Mouse (Mus musculus) hindbrain, embryonic 13.5 days (tissue): Measurements from ENCODE around the gene Kctd20. TPM values are rescaled to one million over a fixed set of nuclear protein-coding genes. Genes with fewer than 3 reads are reported as not detected.

Source experiments
- ATAC-seq: fragments of 200-750 bp; cut with Nextera tagmentation; 2 replicates; pipeline ENCODE4 v1.8.0; 2017; ENCODE audit warnings: moderate TSS enrichment; ENCODE audit not compliant: low FRiP score
- H3K27ac ChIP-seq: fragments of 300-500 bp; sonication (generic); 2 replicates; pipeline ENCODE4 v1.5.1; 2015; ENCODE audit warnings: inconsistent platforms, mild to moderate bottlenecking, moderate library complexity
- H3K27me3 ChIP-seq: fragments of 300-500 bp; sonication (generic); 2 replicates; pipeline ENCODE4 v1.6.1; 2015; ENCODE audit warnings: mild to moderate bottlenecking, inconsistent platforms
- H3K36me3 ChIP-seq: fragments of 300-500 bp; sonication (generic); 2 replicates; pipeline ENCODE4 v1.6.1; 2015; ENCODE audit warnings: mild to moderate bottlenecking, inconsistent platforms
- H3K4me1 ChIP-seq: fragments of 300-500 bp; sonication (generic); replicated peaks from 2 replicates; pipeline ENCODE4 v1.6.1; 2015; ENCODE audit warnings: inconsistent platforms
- H3K4me2 ChIP-seq: fragments of 300-500 bp; sonication (generic); 2 replicates; pipeline ENCODE4 v1.6.1; 2015; ENCODE audit warnings: inconsistent platforms, mild to moderate bottlenecking, moderate library complexity
- H3K4me3 ChIP-seq: fragments of 300-500 bp; sonication (generic); 2 replicates; pipeline ENCODE4 v1.5.1; 2015; ENCODE audit warnings: mild to moderate bottlenecking, inconsistent platforms
- H3K9ac ChIP-seq: fragments of 300-500 bp; sonication (generic); 2 replicates; pipeline ENCODE4 v1.6.1; 2015; ENCODE audit warnings: mild to moderate bottlenecking, inconsistent platforms
- H3K9me3 ChIP-seq: fragments of 300-500 bp; sonication (generic); 2 replicates; pipeline ENCODE4 v1.6.1; 2016; ENCODE audit warnings: inconsistent platforms
- WGBS: fragments of 180-500 bp; shearing (Covaris S2); methylation state at CpG from one replicate; pipeline ENCODE4 v1.1.7; 2015; 5-methylcytosine and 5-hydroxymethylcytosine counted together
- polyA plus RNA-seq: library from polyadenylated mRNA; unstranded; fragments of >200 nt; fragmentation: Nextera tagmentation; extraction: Ambion mirVana; gene quantifications from 2 replicates; pipeline ENCODE4 v1.2.1, GENCODE M21; 2015

Kctd20 gene
- polyA plus RNA-seq, 1 experiment from 2014 or later: 96.0 TPM

GRCm38 (mm10) chr17:28922096-28922495 is 29.7 kb upstream of the Kctd20 start:
- H3K27me3 ChIP-seq: no peaks in the 10 kb centered on the region
- no peak overlapping the region for H3K9ac ChIP-seq
- no peaks in the 10 kb centered on the region for H3K9me3 ChIP-seq
- WGBS: 80% methylated on average over 6 of the region's 6 CpGs
- no peak for ATAC-seq
- no peak overlapping the region for H3K4me2 ChIP-seq
- no peak overlapping the region for H3K4me3 ChIP-seq
- no peaks in the 10 kb centered on the region for H3K36me3 ChIP-seq
- H3K27ac ChIP-seq: no peak overlapping the region
- peaks cover 3% of the 10 kb centered on the region; the same call in 1 of the 2 replicates for H3K4me1 ChIP-seq

- H3K4me1 ChIP-seq: peaks cover 7% of the 10 kb centered on the region
- no peak for ATAC-seq
- 78% methylated on average over 8 of the region's 8 CpGs for WGBS
Measured at GRCm38 (mm10) chr17:28924957-28925595, 26.7 kb upstream of the Kctd20 start.

GRCm38 (mm10) chr17:28926380-28926779 is 25.4 kb upstream of the Kctd20 start:
- Histone ChIP-seq H3K9me3 (no peaks in the 10 kb centered on the region), H3K36me3 (no peaks in the 10 kb centered on the region), H3K27ac (no peak overlapping the region), H3K9ac (no peak overlapping the region), H3K27me3 (no peaks in the 10 kb centered on the region), H3K4me3 (no peak overlapping the region), H3K4me1 (peaks cover 16% of the 10 kb centered on the region), H3K4me2 (no peak overlapping the region)
- ATAC-seq: no peak
- 15% methylated on average over 13 of the region's 13 CpGs for WGBS

More at GRCm38 (mm10) chr17:28924957-28925595, 26.7 kb upstream of the Kctd20 start:
- Histone ChIP-seq H3K27ac (no peak overlapping the region), H3K36me3 (no peaks in the 10 kb centered on the region), H3K9me3 (no peaks in the 10 kb centered on the region), H3K4me3 (no peak overlapping the region), H3K9ac (no peak overlapping the region), H3K4me2 (no peak overlapping the region), H3K27me3 (no peaks in the 10 kb centered on the region)

GRCm38 (mm10) chr17:28926866-28927635 is 24.7 kb upstream of the Kctd20 start:
- no peak overlapping the region for H3K4me2 ChIP-seq
- H3K36me3 ChIP-seq: no peaks in the 10 kb centered on the region
- no peak for ATAC-seq
- no peak overlapping the region for H3K27ac ChIP-seq
- H3K9ac ChIP-seq: no peak overlapping the region
- H3K4me1 ChIP-seq: peaks cover 16% of the 10 kb centered on the region
- H3K27me3 ChIP-seq: no peaks in the 10 kb centered on the region
- 52% methylated on average over 15 of the region's 15 CpGs for WGBS
- H3K9me3 ChIP-seq: no peaks in the 10 kb centered on the region
- no peak overlapping the region for H3K4me3 ChIP-seq

- Histone ChIP-seq H3K36me3 (no peaks in the 10 kb centered on the region), H3K4me3 (no peak overlapping the region), H3K27ac (no peak overlapping the region), H3K4me2 (no peak overlapping the region), H3K27me3 (no peaks in the 10 kb centered on the region), H3K4me1 (peaks cover 16% of the 10 kb centered on the region), H3K9me3 (no peaks in the 10 kb centered on the region), H3K9ac (no peak overlapping the region)
- 82% methylated on average over 9 of the region's 9 CpGs for WGBS
- ATAC-seq: no peak
Measured at GRCm38 (mm10) chr17:28928004-28928403, 23.7 kb upstream of the Kctd20 start.

GRCm38 (mm10) chr17:28929369-28929768 is 22.4 kb upstream of the Kctd20 start:
- peaks cover 16% of the 10 kb centered on the region for H3K4me1 ChIP-seq
- no peak overlapping the region for H3K4me3 ChIP-seq
- H3K9me3 ChIP-seq: no peaks in the 10 kb centered on the region
- no peak overlapping the region for H3K27ac ChIP-seq
- 89% methylated on average over 4 of the region's 4 CpGs for WGBS
- ATAC-seq: no peak
- no peaks in the 10 kb centered on the region for H3K36me3 ChIP-seq
- no peak overlapping the region for H3K9ac ChIP-seq
- H3K27me3 ChIP-seq: no peaks in the 10 kb centered on the region
- H3K4me2 ChIP-seq: no peak overlapping the region

GRCm38 (mm10) chr17:28930392-28931074 is 21.2 kb upstream of the Kctd20 start:
- peak overlapping the region; percentile 26; the same call in 1 of the 2 replicates for H3K4me2 ChIP-seq
- peak; percentile 87 for ATAC-seq
- peak overlapping the region; percentile 78 for H3K27ac ChIP-seq
- no peaks in the 10 kb centered on the region for H3K27me3 ChIP-seq
- H3K4me1 ChIP-seq: peaks cover 16% of the 10 kb centered on the region
- no peaks in the 10 kb centered on the region for H3K9me3 ChIP-seq
- no peaks in the 10 kb centered on the region for H3K36me3 ChIP-seq
- WGBS: 22% methylated on average over 14 of the region's 14 CpGs
- no peak overlapping the region; the same call in 1 of the 2 replicates for H3K9ac ChIP-seq
- H3K4me3 ChIP-seq: no peak overlapping the region

- no peaks in the 10 kb centered on the region for H3K9me3 ChIP-seq
- no peaks in the 10 kb centered on the region for H3K36me3 ChIP-seq
- H3K27ac ChIP-seq: no peak overlapping the region
- H3K4me3 ChIP-seq: no peak overlapping the region
- H3K9ac ChIP-seq: no peak overlapping the region
- peaks cover 13% of the 10 kb centered on the region for H3K4me1 ChIP-seq
- H3K4me2 ChIP-seq: no peak overlapping the region
- 91% methylated on average over 18 of the region's 18 CpGs for WGBS
- no peak for ATAC-seq
- H3K27me3 ChIP-seq: no peaks in the 10 kb centered on the region
Measured at GRCm38 (mm10) chr17:28931436-28932211, 20.1 kb upstream of the Kctd20 start.

- ATAC-seq: no peak
- Histone ChIP-seq H3K9ac (no peak overlapping the region), H3K27me3 (no peaks in the 10 kb centered on the region), H3K4me2 (no peak overlapping the region), H3K9me3 (no peaks in the 10 kb centered on the region), H3K4me1 (peaks cover 13% of the 10 kb centered on the region), H3K36me3 (no peaks in the 10 kb centered on the region), H3K27ac (no peak overlapping the region), H3K4me3 (no peak overlapping the region)
- 89% methylated on average over 4 of the region's 4 CpGs for WGBS
Measured at GRCm38 (mm10) chr17:28932274-28932673, 19.5 kb upstream of the Kctd20 start.

- 75% methylated on average over 19 of the region's 19 CpGs for WGBS
- Histone ChIP-seq H3K27me3 (no peaks in the 10 kb centered on the region), H3K4me1 (peaks cover 13% of the 10 kb centered on the region), H3K4me2 (no peak overlapping the region), H3K36me3 (no peaks in the 10 kb centered on the region), H3K4me3 (no peak overlapping the region), H3K9me3 (no peaks in the 10 kb centered on the region), H3K9ac (peak overlapping the region; percentile 43; the same call in 1 of the 2 replicates), H3K27ac (no peak overlapping the region)
- ATAC-seq: no peak
Measured at GRCm38 (mm10) chr17:28934120-28934916, 17.4 kb upstream of the Kctd20 start.

- Histone ChIP-seq H3K4me1 (no peaks in the 10 kb centered on the region), H3K36me3 (no peaks in the 10 kb centered on the region), H3K27me3 (no peaks in the 10 kb centered on the region), H3K4me3 (no peak overlapping the region), H3K27ac (no peak overlapping the region), H3K9ac (no peak overlapping the region), H3K4me2 (no peak overlapping the region), H3K9me3 (no peaks in the 10 kb centered on the region)
- ATAC-seq: no peak
- WGBS: 94% methylated on average over 7 of the region's 7 CpGs
Measured at GRCm38 (mm10) chr17:28936133-28936532, 15.6 kb upstream of the Kctd20 start.
